Mouse (Mus musculus): ENCODE data around the gene Sys1.

GRCm38 (mm10) chr2:164473624-164474023, 16.9 kb downstream of the Sys1 start, which contains the start of gene Trp53tg5:
- TF ChIP-seq CTCF (IDR thresholded peaks at IDR 0.05; ENCODE audit: borderline replicate concordance, insufficient read depth, low read length) (no peak), POLR2A (IDR thresholded peaks at IDR 0.05; ENCODE audit: low read depth, low read length) (no peak)
